Mouse (Mus musculus) ES-Bruce4 (cell line): Measurements from ENCODE around the gene A630089N07Rik. TPM values are rescaled to one million over a fixed set of nuclear protein-coding genes. Genes with fewer than 3 reads are reported as not detected.
A peak's percentile ranks its signal among the peaks of the same experiment; 100 is the strongest.

ENCODE experiments used
- H3K27ac ChIP-seq: 2 replicates; pipeline ENCODE4 v1.5.1; 2012; ENCODE audit warnings: low read length, inconsistent platforms; ENCODE audit not compliant: insufficient read depth
- H3K27me3 ChIP-seq: 2 replicates; pipeline ENCODE4 v1.6.1; 2012; ENCODE audit warnings: mild to moderate bottlenecking, low read length, inconsistent platforms; ENCODE audit not compliant: control insufficient read depth, poor library complexity, insufficient read depth, severe bottlenecking
- H3K36me3 ChIP-seq: 2 replicates; pipeline ENCODE4 v1.6.1; 2012; ENCODE audit warnings: inconsistent platforms, mild to moderate bottlenecking, low read length, moderate library complexity; ENCODE audit not compliant: control insufficient read depth, poor library complexity, insufficient read depth, severe bottlenecking
- H3K4me1 ChIP-seq: one replicate; pipeline ENCODE4 v1.8.1; 2011; ENCODE audit warnings: low read length; ENCODE audit not compliant: control insufficient read depth, insufficient read depth
- H3K4me3 ChIP-seq: 2 replicates; pipeline ENCODE4 v1.5.1; 2011; ENCODE audit warnings: low read depth, mild to moderate bottlenecking, low read length
- H3K9ac ChIP-seq: 2 replicates; pipeline ENCODE4 v1.6.1; 2012; ENCODE audit warnings: low read depth, mild to moderate bottlenecking, inconsistent platforms; ENCODE audit not compliant: poor library complexity, severe bottlenecking
- H3K9me3 ChIP-seq: replicated peaks from 2 replicates; pipeline ENCODE4 v1.6.1; 2012; ENCODE audit warnings: mild to moderate bottlenecking, low read length, inconsistent platforms; ENCODE audit not compliant: control insufficient read depth, poor library complexity, insufficient read depth, severe bottlenecking
- CTCF ChIP-seq: IDR thresholded peaks from one replicate; pipeline ENCODE4 v1.8.1; 2011; ENCODE audit warnings: low read depth, low read length
- EP300 ChIP-seq: IDR thresholded peaks from 2 replicates; pipeline ENCODE4 v1.6.1; 2011; ENCODE audit warnings: low read depth, low read length; ENCODE audit not compliant: insufficient read depth
- POLR2A ChIP-seq: IDR thresholded peaks from one replicate; pipeline ENCODE4 v1.8.1; 2011; ENCODE audit warnings: low read length; ENCODE audit not compliant: insufficient read depth
- polyA plus RNA-seq: library from polyadenylated mRNA; stranded (reverse); fragments of >200 nt; gene quantifications from 2 replicates; pipeline ENCODE4 v1.2.4, GENCODE M21; 2011; ENCODE audit warnings: low read depth; ENCODE audit not compliant: missing spikeins, insufficient read depth, insufficient read length

Gene A630089N07Rik
- polyA plus RNA-seq, 1 experiment = 32.0 TPM

DNA sequence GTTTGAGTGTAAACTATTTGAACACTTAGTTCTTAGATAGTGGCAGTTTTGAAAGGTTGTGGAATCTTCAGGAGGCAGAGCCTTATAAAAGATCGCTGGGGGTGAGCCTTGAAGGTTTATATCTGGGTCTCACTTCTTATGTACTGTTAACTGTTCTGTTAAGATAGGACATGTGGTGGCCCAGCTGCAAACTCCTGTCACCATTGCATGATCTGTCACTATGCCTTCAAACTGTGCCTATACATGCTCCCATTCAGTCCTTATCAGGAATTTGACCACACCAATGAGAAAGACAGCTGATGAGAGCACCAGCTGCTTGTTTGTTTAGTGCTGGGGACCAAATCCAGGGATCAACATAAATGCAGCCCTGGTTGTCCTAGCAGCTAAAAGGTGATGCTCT is 105.0 kb downstream of the A630089N07Rik start:
- Histone ChIP-seq H3K9ac (no peak overlapping the region), H3K4me1 (no peaks in the 10 kb centered on the region), H3K27ac (no peak overlapping the region)

DNA sequence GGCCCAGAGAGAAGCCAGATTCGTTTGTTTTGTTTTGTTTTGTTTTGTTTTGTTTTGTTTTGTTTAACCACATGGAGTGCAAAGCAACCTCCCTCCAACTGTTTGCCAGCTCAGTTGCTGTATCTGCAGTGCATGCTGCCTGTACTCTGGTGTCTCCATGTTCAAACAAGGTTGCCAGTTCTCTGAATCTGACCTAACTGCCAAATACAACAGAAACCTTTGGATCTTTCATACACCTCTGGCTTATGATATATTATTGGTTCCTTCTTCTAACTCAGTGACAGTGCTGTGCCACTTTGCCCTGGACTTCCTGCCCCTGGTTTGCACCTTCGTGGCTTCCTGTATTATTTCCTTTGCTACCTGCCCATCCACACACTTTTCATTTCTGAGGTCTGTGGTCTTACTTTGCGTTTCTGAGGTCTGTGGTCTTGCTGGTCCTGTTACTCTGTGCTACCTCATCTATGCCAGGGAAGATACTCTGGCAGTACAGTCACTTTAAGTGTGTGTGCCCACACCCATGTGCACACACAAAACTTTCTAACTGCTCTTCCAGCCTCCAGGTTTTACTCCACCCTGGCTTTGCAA is 118.2 kb downstream of the A630089N07Rik start:
- TF ChIP-seq POLR2A (no peak), EP300 (no peak), CTCF (no peak)
- Histone ChIP-seq H3K9me3 (0 out of 2 replicates have a peak, but pooled peaks cover 4% of the 10 kb centered on the region), H3K4me3 (no peak overlapping the region), H3K4me1 (no peaks in the 10 kb centered on the region), H3K36me3 (no peaks in the 10 kb centered on the region), H3K9ac (no peak overlapping the region), H3K27ac (no peak overlapping the region), H3K27me3 (no peaks in the 10 kb centered on the region)

More for the DNA sequence above, 105.0 kb downstream of the A630089N07Rik start:
- Histone ChIP-seq H3K9me3 (no peaks in the 10 kb centered on the region), H3K4me3 (no peak overlapping the region), H3K36me3 (no peaks in the 10 kb centered on the region), H3K27me3 (no peaks in the 10 kb centered on the region)
- TF ChIP-seq EP300 (no peak), POLR2A (no peak), CTCF (no peak)

- peak within 1 kb of the TSS; percentile 79 for H3K9ac ChIP-seq
- H3K4me1 ChIP-seq = no peaks in the 10 kb centered on the region
- no peaks in the 10 kb centered on the region for H3K27me3 ChIP-seq
- H3K36me3 ChIP-seq = 0 out of 2 replicates have a peak, but pooled peaks cover 3% of the 10 kb centered on the region
- H3K9me3 ChIP-seq = no peaks in the 10 kb centered on the region
- TF ChIP-seq POLR2A = peak; percentile 88
- no peak for TF ChIP-seq CTCF
- TF ChIP-seq EP300 = 0 out of 2 replicates have a peak, but pooled peaks have one; percentile 5
- peak within 1 kb of the TSS; percentile 75 for H3K4me3 ChIP-seq
- H3K27ac ChIP-seq = peak within 1 kb of the TSS; percentile 84
Observed at GRCm38 (mm10) chr16:97962151-97962948, 119.9 kb downstream of the A630089N07Rik start, which contains the start of the genes C2cd2 and Zbtb21. C2cd2 (minus strand) TSS chr16:97962598. Zbtb21 (minus strand) TSS chr16:97962622.

DNA sequence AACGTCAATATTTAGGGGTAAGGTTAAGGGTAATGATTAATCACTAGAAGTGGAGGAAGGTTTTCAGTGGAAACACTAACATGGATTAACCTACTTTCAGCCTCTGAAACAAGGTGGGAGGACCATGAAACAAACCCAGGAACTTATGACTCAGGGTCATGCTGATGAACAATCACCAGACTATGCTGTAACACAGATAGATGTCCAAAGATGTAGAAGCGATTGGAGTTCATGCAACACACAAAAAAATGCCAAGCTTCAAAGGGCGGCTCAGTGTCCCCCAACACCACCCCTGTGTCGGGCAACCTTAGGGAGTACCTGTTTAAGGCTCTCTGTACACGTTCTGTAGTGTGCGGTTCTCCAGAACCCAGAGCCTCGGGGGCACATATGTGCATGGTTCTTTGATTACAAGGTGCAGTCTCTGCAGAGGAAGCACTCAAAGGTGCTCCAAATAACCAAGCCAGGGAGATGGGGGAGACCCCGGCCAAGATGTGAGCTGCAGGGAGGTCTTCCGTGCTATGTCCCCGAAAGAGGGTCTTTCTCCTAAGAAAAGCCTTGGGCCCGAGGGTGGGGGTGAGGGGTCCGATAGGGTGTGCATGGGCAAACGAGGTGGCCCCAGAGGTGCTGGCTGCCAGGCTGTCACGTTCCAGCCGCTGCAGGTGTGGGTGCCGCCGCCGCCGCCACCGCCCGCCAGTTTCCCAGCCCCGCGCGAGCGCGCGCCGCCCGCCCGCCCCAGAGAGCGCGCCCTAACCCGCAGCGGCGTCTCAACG is 120.7 kb downstream of the A630089N07Rik start:
- Histone ChIP-seq H3K9me3 (no peaks in the 10 kb centered on the region), H3K36me3 (peaks cover 6% of the 10 kb centered on the region; the same call in 1 of the 2 replicates), H3K27me3 (no peaks in the 10 kb centered on the region), H3K27ac (no peak overlapping the region), H3K4me3 (peak overlapping the region; percentile 73), H3K9ac (peak overlapping the region; percentile 79), H3K4me1 (no peaks in the 10 kb centered on the region)
- no peak for TF ChIP-seq CTCF
- TF ChIP-seq POLR2A = no peak
- TF ChIP-seq EP300 = no peak

GRCm38 (mm10) chr16:97960348-97960747 is 121.9 kb downstream of the A630089N07Rik start:
- TF ChIP-seq CTCF (no peak), EP300 (no peak), POLR2A (no peak)
- Histone ChIP-seq H3K36me3 (peaks cover 13% of the 10 kb centered on the region), H3K4me3 (no peak overlapping the region), H3K27me3 (no peaks in the 10 kb centered on the region), H3K4me1 (no peaks in the 10 kb centered on the region), H3K27ac (no peak overlapping the region), H3K9ac (no peak overlapping the region), H3K9me3 (no peaks in the 10 kb centered on the region)
